Mouse (Mus musculus) gastrocnemius, adult 8-10 months (tissue): ENCODE measurements around the gene Sp100. TPM values are rescaled to one million over a fixed set of nuclear protein-coding genes. Genes with fewer than 3 reads are reported as not detected.

Source experiments
- DNase-seq, 2 experiments: peaks; one replicate each; pipeline ENCODE4 v3.0.0; 2022; ENCODE audit warnings: low spot score in 2 of 2
- microRNA-seq: library from miRNA; unstranded; fragments of <30 nt; microRNA quantifications from one replicate; pipeline ENCODE4 v1.2.0, GENCODE M21; 2022
- total RNA-seq, 4 experiments: library from RNA; stranded (reverse); gene quantifications; 2 replicates each; pipeline ENCODE4 v1.2.4; 2022

The Sp100 gene
- total RNA-seq, 4 experiments from 2014 or later: 3.7 to 6.8 (median 5.7) TPM

DNA sequence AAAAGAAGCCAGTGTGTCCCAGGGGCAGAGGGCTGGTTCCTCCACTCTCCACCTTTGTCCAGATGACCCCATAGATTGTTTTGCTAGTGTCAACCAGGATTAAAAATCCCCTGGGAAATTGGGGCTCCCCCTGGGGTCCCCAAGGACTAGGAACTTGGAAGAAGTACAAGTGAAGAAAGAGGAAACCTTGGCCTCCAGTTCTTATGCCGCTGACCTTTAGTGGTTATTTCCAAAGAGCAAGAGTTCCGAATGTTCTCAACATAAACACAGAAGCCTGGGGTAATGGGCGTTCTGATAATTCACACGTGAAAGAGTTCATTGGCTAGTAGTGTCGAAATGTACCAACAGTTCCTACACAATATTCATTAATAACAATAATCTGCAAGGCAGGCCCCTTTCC lies 96.7 kb downstream of the Sp100 start:
- DNase-seq: no peak

DNA sequence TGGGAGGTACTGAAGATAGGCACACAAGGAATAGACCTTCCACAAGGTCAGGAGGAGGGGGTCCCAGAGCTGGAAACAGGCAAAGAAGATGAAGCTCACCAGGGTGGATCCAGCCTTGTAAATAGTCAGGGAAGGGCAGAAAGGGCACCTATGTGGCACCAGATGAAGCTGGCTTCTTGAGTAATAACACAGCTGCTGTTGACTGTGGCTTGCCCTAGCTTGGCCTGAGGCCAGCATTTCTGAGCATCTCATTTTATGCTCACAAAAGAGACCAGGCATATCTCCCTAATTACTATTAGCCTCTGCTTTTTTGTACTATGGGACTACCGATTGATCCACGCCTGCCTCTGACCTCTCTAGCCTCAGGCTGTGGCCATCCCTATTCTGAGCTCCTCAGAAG lies 100.0 kb downstream of the Sp100 start:
- no peak for DNase-seq

DNA sequence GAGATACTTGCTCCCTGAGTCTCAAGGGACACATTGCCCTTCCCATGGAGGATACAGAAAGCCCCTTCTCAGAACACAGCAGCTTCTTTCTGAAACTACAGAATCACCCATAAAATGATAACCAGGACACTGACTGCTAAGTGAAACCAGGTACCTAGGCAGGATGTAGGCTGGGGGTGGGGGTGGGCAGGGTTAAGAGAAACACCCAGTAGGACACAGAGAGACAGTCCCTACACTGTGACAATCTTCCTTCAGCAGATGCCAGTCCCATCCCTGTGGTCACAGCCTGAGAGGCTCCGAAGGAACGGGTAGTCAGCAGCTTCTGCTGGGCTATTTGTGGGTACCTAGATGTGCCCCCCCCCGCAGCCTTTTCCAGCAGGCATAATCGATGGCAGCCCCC lies 100.9 kb downstream of the Sp100 start:
- no peak for DNase-seq

DNA sequence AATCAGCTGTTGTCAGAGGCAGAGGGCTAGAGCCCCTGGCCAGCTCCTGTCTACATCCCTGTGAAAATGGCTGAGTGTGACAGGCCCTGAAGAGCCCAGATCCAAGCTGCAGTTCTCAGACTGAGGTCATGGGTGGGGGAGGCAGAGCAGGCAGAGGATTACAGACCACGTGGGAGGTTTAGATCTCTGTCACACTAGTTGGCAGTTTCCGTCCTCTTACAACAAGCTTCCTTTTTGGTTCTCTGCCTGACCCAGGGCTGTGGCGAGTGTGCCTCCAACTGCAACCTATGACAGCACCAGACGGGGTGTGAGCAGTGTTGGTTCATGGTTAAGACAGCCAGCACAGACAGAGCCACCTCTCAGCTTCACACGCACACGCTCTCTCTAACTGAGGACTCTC lies 101.7 kb downstream of the Sp100 start:
- peak; percentile 24 to 40 for DNase-seq

DNA sequence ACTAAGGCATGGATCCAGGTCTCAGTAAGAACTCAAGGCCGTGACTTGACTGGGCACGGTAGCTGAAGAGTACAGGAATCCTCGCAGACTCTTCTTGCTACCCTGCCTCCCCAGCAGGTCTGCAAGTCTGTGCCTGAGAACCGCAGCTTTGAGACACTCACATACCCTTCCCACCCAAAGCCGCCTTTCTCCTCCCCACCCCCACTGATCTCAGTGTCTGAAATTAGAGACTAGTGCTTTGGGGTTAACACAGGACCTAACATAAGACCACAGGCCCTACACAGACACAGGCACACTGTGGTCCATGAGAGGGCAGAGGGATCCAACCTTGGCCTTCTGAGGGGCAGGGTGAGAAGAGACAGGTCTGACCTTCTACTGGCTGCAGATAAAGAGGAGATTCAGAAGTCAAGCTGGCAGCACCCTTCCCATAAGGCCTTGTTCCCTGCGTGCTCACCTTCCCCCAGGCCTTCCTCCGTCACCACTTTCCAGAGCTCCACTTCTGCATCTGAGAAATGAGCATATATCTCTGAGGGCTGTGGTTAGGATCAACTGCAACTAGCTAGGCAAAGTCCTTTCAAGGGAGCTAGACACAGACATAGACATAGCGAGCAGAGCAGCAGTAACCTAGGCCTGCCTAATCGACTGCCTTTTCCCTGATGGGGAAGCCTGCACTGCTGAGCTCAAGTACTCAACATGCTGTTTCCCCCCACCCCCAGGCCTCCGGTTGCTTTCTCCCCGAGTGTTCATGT lies 102.3 kb downstream of the Sp100 start:
- no peak for DNase-seq

DNA sequence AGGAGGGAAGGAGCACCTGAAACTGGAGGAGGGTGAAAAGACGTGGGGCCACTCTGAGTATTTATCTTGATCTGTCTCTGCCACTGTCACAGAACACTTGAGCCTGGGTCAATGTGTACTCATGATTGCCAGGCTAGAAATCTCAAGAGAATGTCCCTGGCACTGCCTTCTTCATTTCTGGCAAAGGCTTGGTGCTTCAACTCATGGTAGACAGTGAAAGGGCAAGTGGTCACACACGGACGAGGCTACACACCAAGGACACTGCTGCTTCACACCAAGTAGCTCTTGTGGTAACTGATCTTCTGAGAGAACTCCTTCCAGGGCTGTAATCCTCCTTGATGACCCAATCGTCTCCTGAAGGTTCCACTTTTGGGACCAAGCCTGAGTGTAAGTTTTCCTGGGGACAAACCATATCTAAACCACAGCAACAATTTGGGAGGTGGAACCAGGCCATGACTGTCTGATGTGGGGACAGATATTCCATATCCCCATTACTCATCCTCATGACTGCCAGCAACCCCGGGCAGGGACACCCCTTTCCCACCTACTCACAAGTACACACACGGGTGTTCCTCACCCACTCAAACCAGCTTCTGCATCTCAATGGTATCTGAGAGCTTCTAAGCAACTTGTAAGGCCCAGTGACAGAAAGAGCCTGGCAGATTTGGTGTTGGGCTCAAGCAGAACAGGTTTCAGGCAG lies 107.9 kb downstream of the Sp100 start:
- DNase-seq: peak; percentile 17 to 25

DNA sequence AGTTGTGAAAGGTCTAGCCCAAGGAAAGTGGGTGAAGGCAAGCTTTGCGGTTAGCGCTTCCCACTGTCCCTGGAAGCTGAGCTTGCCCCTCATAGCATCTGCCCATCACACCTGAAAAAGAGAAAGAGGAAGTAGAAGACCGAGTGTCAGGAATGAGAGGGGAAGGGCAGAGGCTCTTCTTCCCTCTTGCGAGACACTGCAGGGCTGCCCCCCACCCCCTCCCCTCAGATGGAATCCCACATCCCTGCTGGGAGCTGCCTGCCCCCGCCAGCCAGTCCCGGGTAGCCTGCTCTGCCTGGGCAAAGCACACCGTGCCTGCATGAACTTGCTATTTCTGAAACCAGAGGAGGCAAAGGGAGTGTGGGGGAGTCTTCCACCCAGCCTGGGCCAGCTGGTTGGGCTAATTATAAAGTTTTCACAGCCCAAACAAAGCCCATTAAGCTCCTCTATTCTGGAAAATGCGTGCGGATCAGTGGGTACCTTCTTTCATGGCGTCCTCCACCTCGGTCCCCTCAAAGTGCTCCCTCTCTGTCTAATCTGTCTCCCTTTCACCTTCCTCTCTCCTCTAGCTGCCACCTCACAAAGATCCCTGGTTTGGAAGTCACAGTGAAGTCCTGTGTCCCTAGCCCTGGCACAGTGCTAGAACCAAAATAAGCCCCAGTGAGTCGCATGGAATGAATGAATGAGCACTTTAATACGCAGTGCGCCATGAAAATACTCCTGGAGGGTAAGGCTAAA lies 108.6 kb downstream of the Sp100 start:
- DNase-seq: peak; percentile 21 to 45

DNA sequence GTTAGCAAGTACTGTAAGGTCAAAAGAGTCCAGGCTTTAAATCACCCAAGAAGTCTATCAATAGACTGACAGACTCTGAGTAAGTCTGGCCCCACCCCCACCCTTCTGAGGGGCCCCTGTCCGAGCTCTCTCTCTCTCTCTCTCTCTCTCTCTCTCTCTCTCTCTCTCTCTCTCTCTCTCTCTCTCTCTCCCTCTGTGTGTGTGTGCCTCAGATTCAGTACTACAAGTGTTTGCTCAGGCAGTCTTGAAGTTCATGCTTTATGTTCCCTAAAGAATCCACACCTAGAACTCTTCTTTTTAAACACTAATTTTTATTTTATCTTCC lies 109.1 kb downstream of the Sp100 start:
- DNase-seq: no peak

Small RNA genes within 50 kb of the gene (microRNA-seq; reads per million reads assigned to microRNA genes)
- not detected for gene Mir8096

Other genes starting within 250 kb of the Sp100 start
- not detected for gene G530012D18Rik, start 74.3 kb upstream of the Sp100 start, total RNA-seq
- 1 to 10 TPM in 1 of 4 experiments, under 1 TPM in 3; 0.39 to 1.1 (median 0.69) TPM for gene Sp110, start 51.2 kb upstream of the Sp100 start, total RNA-seq
- gene Sp140, start 49.6 kb upstream of the Sp100 start, total RNA-seq: 1 to 10 TPM in 1 of 4 experiments, under 1 TPM in 3; 0.34 to 1.0 (median 0.84) TPM
- gene A630001G21Rik, start 128.7 kb downstream of the Sp100 start, total RNA-seq: not detected
- 100 to 1,000 TPM; 177 to 206 (median 195) TPM for gene Cab39, start 143.5 kb downstream of the Sp100 start, total RNA-seq
- gene Itm2c, start 244.3 kb downstream of the Sp100 start, total RNA-seq: 10 to 100 TPM; 24.3 to 35.2 (median 28.2) TPM